Comparison of ENCODE assay signal across 8 mouse cellular contexts in genomic region chr3:52974674-52975556, GRCm38 (mm10). TPM values are rescaled to one million over a fixed set of nuclear protein-coding genes. Genes with fewer than 3 reads are reported as not detected.
DNase-seq lines count a peak whose midpoint lies in the region; ATAC-seq and TF ChIP-seq lines count a peak whose summit lies in the region.

No protein-coding gene starts in this region.

- 0 out of 2 replicates have a peak, but pooled peaks have one; percentile 45 for TF ChIP-seq EP300 in heart, adult 2 months (IDR thresholded peaks at IDR 0.05; ENCODE audit: insufficient read depth, low read depth, low read length)
- no peak for TF ChIP-seq EP300 in stomach, postnatal 0 days (optimal IDR thresholded peaks at IDR 0.05)

- DNase-seq in neural tube, embryonic 10.5 days (ENCODE audit: extremely low spot score, low spot score), result peak; percentile 58
- DNase-seq in embryo, embryonic 11.5 days (ENCODE audit: low read depth, low spot score), result peak; percentile 52
- DNase-seq in heart, adult 2 months, result peak; percentile 77 to 84
- DNase-seq in kidney, adult 9 months, result peak; percentile 68
- DNase-seq in natural killer cell, adult 2 months (ENCODE audit: low spot score in 2 of 2), result peak; percentile 61 to 80
- peak; percentile 79 for DNase-seq in stomach, postnatal 0 days (ENCODE audit: low spot score)

- H3K36me3 ChIP-seq in neural tube, embryonic 15.5 days, result no peaks in the 10 kb centered on the region
- no peaks in the 10 kb centered on the region for H3K36me3 ChIP-seq in heart, adult 2 months (ENCODE audit: control insufficient read depth, insufficient read depth, low read length)
- H3K36me3 ChIP-seq in liver, embryonic 12.5 days, result no peaks in the 10 kb centered on the region
- no peaks in the 10 kb centered on the region for H3K36me3 ChIP-seq in stomach, postnatal 0 days (ENCODE audit: control insufficient read depth, insufficient read depth, low read length)

- H3K4me1 ChIP-seq in neural tube, embryonic 15.5 days, result peaks cover 4% of the 10 kb centered on the region; the same call in 1 of the 2 replicates
- H3K4me1 ChIP-seq in heart, adult 2 months (ENCODE audit: control insufficient read depth, insufficient read depth, low read length), result peaks cover 4% of the 10 kb centered on the region
- H3K4me1 ChIP-seq in liver, embryonic 12.5 days, result 0 out of 2 replicates have a peak, but pooled peaks cover 8% of the 10 kb centered on the region
- H3K4me1 ChIP-seq in stomach, postnatal 0 days (replicated peaks; ENCODE audit: control insufficient read depth, insufficient read depth), result no peaks in the 10 kb centered on the region

- TF ChIP-seq POLR2A in heart, adult 2 months (IDR thresholded peaks at IDR 0.05; ENCODE audit: insufficient read depth, low read depth, low read length), result no peak

- no peak overlapping the region for H3K4me2 ChIP-seq in neural tube, embryonic 15.5 days
- no peak overlapping the region for H3K4me2 ChIP-seq in liver, embryonic 12.5 days
- H3K4me2 ChIP-seq in stomach, postnatal 0 days (replicated peaks; ENCODE audit: low read depth), result no peak overlapping the region

- intact Hi-C loops in heart, adult 2 months (cut with DNase I), result loop anchor here (2.0 to 5.0 kb wide), 4 partner anchors 16 to 716 kb away; no protein-coding TSS in a partner anchor

- peak; percentile 86 for TF ChIP-seq CTCF in heart, adult 2 months (IDR thresholded peaks at IDR 0.05)
- peak; percentile 86 for TF ChIP-seq CTCF in stomach, postnatal 0 days (IDR thresholded peaks at IDR 0.05; ENCODE audit: low read depth)

- H3K9ac ChIP-seq in neural tube, embryonic 15.5 days (replicated peaks), result no peak overlapping the region
- H3K9ac ChIP-seq in heart, adult 2 months (ENCODE audit: low read depth, low read length), result no peak overlapping the region
- no peak overlapping the region for H3K9ac ChIP-seq in liver, embryonic 12.5 days
- no peak overlapping the region for H3K9ac ChIP-seq in stomach, postnatal 0 days (ENCODE audit: low read length)

- H3K27me3 ChIP-seq in neural tube, embryonic 15.5 days (replicated peaks), result 0 out of 2 replicates have a peak, but pooled peaks cover 2% of the 10 kb centered on the region
- H3K27me3 ChIP-seq in heart, adult 2 months (ENCODE audit: control insufficient read depth, insufficient read depth, low read length), result no peaks in the 10 kb centered on the region
- no peaks in the 10 kb centered on the region; the same call in 1 of the 2 replicates for H3K27me3 ChIP-seq in liver, embryonic 12.5 days (replicated peaks)
- H3K27me3 ChIP-seq in stomach, postnatal 0 days (ENCODE audit: control insufficient read depth, insufficient read depth, low read length), result no peaks in the 10 kb centered on the region

- WGBS in neural tube, embryonic 15.5 days, result 52% methylated on average over 15 of the region's 15 CpGs
- WGBS in heart, adult 2 months, result 39% methylated on average over 15 of the region's 15 CpGs
- whole genome bisulfite sequencing in liver, embryonic 12.5 days (ENCODE audit: insufficient replicate concordance), result 45% methylated on average over 15 of the region's 15 CpGs
- whole genome bisulfite sequencing in stomach, postnatal 0 days, result 41% methylated on average over 15 of the region's 15 CpGs

- no peak overlapping the region for H3K27ac ChIP-seq in neural tube, embryonic 15.5 days (replicated peaks)
- H3K27ac ChIP-seq in heart, adult 2 months, result no peak overlapping the region
- no peak overlapping the region for H3K27ac ChIP-seq in liver, embryonic 12.5 days
- no peak overlapping the region for H3K27ac ChIP-seq in stomach, postnatal 0 days (replicated peaks)

- no peak overlapping the region for H3K4me3 ChIP-seq in neural tube, embryonic 15.5 days (replicated peaks)
- no peak overlapping the region for H3K4me3 ChIP-seq in heart, adult 2 months
- H3K4me3 ChIP-seq in liver, embryonic 12.5 days, result no peak overlapping the region
- no peak overlapping the region for H3K4me3 ChIP-seq in stomach, postnatal 0 days (ENCODE audit: low read depth, low read length)

- H3K9me3 ChIP-seq in neural tube, embryonic 15.5 days (replicated peaks), result no peaks in the 10 kb centered on the region
- no peaks in the 10 kb centered on the region for H3K9me3 ChIP-seq in liver, embryonic 12.5 days (replicated peaks)
- no peaks in the 10 kb centered on the region for H3K9me3 ChIP-seq in stomach, postnatal 0 days (ENCODE audit: control insufficient read depth, low read length)

- H3K79me2 ChIP-seq in heart, adult 2 months (replicated peaks; ENCODE audit: control insufficient read depth, insufficient read depth, low read length), result no peaks in the 10 kb centered on the region

- no peak; the same call in 1 of the 2 replicates for ATAC-seq in neural tube, embryonic 15.5 days (ENCODE audit: low FRiP score)
- ATAC-seq in liver, embryonic 12.5 days, result peak; percentile 81
- ATAC-seq in stomach, postnatal 0 days (ENCODE audit: low FRiP score, low TSS enrichment), result peak; percentile 87

RNA-seq across cellular contexts. Expression of gene Cog6, which starts 42.1 kb away (rescaled TPM):
- polyA plus RNA-seq in neural tube, embryonic 15.5 days (2015; fragmentation: Nextera tagmentation; extraction: Ambion mirVana), result 43.8 and 45.4 TPM in 2 replicates
- total RNA-seq in heart, adult 2 months (2021), result 10 to 100 TPM; 48.3 to 59.6 TPM
- 37.1 and 61.5 TPM in 2 replicates for polyA plus RNA-seq in heart, adult 2 months (2012; rRNA removed)
- 19.2 and 21.5 TPM in 2 replicates for polyA plus RNA-seq in liver, embryonic 12.5 days (2016; fragmentation: Nextera tagmentation; extraction: Ambion mirVana)
- polyA plus RNA-seq in stomach, postnatal 0 days (2015; fragmentation: Nextera tagmentation; extraction: Ambion mirVana), result 25.1 and 25.7 TPM in 2 replicates
